Mouse (Mus musculus): ENCODE data around the gene Helz.
"Not testable (repeated sequence)": the region's sequence is repeated elsewhere in the genome, so short reads cannot be mapped to it uniquely, and the experiment has no call there.

Helz gene

DNA sequence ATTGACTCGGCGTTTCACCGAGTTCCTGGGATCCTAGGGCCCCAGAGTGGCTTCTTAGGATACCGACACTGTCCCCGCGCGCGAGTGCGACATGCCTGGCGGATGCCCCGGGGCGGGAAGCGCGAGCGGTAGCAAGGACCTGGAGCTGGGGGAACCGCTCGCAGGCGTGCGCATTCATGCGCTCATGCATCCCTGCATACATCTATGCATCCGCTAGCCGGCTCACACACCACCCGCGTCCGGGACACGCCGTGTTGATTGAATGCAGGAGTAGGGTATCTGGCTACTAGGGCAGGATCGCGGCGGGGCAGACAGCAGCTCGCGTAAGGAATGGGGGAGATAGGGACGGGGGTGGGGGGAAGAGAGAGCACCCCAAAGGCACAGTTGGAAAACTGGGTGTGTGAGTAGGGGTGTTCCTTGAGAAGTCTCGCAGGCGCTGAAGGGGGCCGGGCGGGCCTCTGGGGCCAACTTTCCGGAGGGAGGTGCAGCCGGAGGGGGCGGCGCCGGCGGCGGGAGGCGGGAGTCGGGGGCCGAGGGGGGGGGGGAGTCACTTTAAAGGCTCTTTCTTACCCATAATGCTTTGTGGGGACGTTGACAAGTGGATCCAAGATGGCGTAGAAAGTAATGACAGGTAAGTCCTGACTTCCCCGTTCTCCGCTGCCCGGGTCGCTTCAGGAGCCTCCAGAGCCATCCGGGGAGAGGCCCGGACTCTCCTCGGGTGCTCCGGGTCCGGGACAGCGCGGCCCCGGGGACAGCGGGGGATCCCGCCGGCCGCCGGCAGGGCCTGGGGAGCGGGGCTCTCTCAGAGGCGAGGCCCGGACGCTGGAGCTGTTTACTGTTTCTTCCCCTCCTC lies at the start of gene Helz:
Gene Helz (plus strand): TSS at position 580 of the 853 bp plus-strand sequence.
- peak; percentile 84 for DNase-seq (ENCODE audit: extremely low spot score, low spot score)

DNA sequence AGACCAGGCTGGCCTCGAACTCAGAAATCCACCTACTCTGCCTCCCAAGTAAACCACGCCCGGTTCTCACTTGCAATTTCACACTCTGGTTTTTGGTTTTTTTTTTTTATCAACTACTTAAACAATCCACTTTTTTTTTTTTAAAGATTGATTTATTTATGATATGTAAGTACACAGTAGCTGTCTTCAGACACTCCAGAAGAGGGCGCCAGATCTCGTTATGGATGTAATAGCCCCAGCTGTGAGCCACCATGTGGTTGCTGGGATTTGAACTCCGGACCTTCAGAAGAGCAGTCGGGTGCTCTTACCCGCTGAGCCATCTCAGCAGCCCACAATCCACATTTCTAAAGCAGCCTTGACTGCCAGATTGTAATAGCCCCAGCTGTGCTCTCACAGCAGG lies 44.9 kb upstream of the Helz start:
- no peak for DNase-seq (ENCODE audit: extremely low spot score, low spot score)

DNA sequence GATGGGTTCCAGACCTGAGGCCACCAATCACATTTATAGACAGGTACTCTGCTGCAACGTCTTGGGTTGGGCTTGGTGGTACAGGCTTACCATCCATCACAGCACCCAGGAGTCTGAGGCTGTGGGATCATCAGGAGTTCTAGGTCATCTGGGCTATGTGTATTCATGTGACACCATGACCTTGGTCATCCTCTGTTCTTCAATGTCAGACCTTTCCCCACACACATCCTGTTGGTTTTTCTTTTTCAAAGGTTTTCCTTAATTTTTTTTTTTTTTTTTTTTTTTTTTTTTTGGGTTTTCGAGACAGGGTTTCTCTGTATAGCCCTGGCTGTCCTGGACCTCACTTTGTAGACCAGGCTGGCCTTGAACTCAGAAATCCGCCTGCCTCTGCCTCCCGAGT lies 43.4 kb upstream of the Helz start:
- DNase-seq (ENCODE audit: extremely low spot score, low spot score): not testable (repeated sequence)

DNA sequence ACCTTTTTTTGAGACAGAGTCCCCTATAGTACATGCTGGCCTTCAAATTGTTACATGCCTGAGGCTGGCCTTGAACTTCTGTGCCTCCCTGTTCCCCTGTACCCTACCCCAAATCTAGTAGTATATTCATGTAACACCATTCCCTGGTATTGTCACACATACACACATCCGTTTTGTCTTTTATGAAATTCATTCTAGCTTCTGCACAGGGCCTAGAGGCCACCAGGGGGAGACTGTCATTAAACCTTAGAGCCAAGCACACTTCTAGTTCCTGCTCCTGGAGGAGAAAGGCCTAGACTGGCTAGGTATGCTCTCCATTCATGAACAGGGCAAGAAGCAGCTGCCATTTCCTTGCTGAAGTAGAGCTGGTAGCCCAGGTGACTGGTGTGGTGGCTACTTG lies 41.5 kb upstream of the Helz start:
- no peak for DNase-seq (ENCODE audit: extremely low spot score, low spot score)

DNA sequence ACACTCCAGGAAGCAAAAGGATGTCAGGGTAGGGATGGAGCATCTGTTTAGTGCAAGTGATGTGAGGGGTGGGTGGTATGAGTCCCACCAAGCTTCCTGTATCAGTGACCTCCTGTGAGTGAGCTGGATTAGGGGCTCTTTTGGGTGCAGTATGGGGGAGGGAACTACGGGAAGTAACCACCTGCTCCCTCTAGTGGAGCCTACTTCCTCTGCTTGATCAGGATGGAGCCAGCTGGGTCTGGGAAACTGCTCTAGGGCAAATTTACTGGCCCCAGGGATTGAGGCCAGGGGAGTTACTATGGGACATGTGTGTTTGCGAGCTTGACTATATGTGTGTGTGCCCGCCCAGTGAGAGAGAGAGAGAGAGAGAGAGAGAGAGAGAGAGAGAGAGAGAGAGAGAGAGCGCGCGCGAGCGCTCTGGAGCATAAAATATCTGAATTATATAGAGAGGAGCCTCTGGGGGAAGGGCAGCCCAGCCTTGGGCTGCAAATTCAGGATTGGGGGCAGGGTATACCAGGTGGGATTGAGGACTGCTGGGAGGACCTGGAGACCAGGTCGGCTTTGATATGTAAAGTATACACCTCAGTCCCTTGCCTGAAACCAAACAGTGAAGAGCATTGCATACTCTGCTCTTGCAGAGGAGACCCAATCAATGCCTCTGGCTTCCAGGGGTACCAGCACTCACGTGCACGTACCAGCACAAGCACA lies 37.9 kb upstream of the Helz start:
- DNase-seq (ENCODE audit: extremely low spot score, low spot score): peak; percentile 26

DNA sequence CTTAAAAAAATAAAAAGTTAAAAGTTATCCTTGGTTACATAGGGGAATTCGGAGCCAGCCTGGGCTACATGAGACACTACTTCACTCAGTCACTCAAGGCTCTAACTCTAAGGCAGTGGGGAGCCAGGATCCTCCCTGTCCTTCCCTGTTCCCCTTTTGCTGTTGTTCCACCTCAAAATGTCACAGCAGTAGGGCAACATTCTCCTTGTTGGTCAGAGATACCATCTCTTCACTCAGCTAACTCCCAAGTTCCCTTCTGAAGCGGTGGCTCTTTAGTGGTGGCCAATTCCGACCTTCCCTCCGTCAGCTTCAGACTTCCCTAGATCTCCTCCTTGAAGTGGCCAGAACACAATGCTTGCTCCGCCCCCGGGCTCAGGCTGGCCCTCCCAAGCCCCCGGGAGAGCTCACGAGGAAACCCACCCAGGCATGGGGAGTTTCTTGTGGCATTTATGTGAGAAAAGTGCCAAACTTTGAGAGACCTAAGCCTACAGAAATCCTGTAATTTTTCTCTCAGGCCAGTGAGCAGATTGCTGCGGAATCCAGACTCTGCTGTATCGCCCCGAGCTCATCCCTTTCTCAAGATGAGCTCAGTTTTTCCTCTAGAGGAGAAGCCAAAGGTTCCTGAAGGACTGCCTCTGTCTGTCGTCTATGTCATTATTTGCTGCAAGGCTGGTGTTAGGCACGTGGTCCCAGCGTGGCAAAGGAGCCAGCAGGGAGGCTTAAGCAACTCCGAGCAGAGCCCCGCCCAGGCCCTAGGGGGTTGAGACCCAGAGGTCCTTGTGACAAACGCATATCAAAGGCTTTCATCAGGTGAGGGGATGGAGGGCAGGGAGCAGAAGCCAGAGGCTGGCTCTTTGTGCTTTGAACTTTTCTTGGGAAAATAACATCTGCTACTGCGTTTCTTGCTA lies 37.1 kb upstream of the Helz start:
- DNase-seq (ENCODE audit: extremely low spot score, low spot score): peak; percentile 33

DNA sequence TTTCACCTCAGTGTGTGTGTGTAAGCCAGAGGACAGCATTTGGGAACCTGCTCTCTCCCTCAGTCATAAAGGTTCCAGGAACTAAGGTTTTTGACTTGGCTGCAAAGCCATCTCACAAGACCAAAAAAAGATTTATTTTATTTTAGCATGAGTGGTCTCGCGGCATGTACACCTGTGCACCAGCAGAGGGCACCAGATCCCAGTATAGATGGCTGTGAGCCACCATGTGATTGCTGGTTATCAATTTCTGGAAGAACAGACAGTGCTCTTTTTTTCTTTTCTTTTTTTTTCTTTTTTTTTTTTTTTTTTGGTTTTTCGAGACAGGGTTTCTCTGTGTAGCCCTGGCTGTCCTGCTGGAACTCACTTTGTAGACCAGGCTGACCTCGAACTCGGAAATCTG lies 35.8 kb upstream of the Helz start:
- DNase-seq (ENCODE audit: extremely low spot score, low spot score): peak; percentile 67

DNA sequence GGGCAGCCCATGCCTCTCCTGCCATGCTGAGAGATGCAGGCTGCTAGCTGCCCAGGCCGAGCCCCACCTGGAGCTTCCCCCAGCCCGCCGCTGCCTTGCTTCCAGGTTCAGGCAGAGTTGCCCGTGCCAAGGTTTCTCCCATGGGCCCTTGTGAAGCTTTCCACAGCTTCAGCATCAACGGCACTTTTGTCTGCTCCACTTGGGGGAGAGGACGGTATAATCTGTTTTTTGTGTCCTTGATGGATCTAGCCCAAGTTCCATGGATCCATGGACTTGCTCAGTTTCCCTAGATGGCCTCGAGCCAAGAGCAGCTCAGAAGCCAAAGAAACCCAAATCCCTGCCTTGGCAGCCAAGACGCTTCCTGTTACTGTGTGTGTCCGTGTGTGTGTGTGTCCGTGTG lies 34.7 kb upstream of the Helz start:
- DNase-seq (ENCODE audit: extremely low spot score, low spot score): no peak

DNA sequence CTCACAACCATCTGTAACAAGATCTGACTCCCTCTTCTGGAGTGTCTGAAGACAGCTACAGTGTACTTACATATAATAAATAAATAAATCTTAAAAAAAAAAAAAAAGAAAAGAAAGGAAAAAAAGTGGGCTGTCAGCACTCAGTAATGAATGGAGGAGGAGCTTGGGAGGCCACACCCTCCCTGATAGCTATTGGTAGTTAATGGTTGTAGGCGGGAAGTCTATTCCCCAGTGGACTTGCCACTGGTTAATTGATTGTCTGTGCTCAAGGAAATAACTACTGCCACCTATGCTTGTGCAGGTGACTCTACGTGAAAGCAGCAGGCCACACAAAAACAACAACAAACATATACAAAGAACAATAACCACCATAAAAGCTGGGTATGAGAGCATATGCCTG lies 31.3 kb upstream of the Helz start:
- no peak for DNase-seq (ENCODE audit: extremely low spot score, low spot score)

DNA sequence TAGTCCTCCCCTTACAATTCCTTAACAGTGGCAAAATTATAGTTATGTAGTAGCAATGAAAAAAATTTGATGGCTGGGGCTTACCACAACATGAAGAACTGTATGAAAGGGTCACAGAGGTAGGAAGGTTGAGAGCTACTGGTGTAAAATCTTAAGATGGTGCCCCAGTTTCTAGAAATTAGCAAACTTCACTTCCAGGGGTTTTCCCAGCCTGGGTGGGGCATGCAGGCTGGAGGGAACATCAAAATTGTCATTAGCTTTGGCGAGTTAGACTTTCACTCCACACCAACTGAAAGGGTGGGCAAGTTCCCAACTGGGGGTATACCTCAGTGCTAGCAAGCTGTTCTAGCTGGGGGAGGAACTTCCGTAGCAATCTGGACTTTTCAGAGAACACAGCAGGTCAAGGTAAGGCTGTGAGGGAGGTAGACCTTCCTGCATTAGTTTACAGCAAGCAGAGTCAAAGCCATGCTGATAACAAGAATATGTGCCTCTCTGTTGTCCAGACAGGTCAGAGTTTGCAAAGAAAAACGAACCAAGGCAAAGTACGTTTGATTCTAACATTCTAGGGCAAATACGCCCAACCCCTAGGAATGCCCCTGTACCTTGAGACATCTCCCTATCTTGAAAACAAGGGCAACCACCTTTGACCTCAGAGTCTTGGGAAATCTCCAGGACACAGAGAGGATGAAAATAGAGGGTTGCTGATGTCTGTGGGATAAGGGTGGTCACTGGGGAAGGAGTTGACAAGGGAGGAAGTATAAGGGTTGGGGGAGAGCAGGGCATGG lies 28.9 kb upstream of the Helz start:
- no peak for DNase-seq (ENCODE audit: extremely low spot score, low spot score)

- DNase-seq (ENCODE audit: extremely low spot score, low spot score): no peak
These were observed 26.6 kb upstream of the Helz start for GRCm38 (mm10) chr11:107521153-107521552.

DNA sequence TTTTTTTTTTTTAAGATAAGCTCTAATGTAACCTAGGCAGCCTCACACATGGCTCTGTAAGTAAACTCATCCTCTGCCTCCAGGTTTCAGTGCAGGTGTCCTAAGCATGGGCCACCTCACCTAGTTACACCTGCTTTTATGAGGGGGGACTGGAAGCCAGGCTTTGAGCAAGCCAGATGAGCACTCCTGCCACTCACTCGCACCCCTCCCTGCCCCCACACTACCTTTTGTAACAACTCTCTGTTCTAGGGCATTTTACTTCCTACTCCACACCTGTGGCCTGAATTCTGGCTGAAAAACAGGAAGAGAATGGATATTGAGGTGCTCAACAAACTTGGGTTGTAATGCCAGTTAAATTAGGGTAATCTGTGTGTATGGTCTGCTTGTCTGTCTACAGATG lies 22.8 kb upstream of the Helz start:
- no peak for DNase-seq (ENCODE audit: extremely low spot score, low spot score)

GRCm38 (mm10) chr11:107527632-107528031 lies 20.1 kb upstream of the Helz start:
- DNase-seq (ENCODE audit: extremely low spot score, low spot score): no peak

- DNase-seq (ENCODE audit: extremely low spot score, low spot score): no peak
These were observed 18.4 kb upstream of the Helz start for GRCm38 (mm10) chr11:107529320-107529719.

DNA sequence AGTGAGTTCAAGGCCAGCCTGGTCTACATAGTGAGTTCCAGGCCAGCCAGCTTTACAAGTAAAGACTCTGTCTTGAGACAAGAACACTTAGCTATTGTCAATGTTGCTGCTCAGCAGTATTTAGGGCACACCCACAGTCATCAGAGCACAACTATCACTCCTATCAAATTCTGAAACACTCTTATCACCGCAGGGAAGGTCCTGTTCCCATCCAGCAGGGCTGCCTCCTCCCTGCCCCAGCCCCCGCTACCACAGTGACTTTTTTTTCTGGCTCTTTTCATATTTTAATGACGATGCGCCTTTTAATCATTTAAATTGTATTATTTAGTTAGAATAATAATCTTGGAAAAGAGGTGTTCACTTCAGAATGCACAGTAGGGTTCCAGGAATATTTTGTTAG lies 16.3 kb upstream of the Helz start:
- DNase-seq (ENCODE audit: extremely low spot score, low spot score): no peak

GRCm38 (mm10) chr11:107532271-107532670 lies 15.5 kb upstream of the Helz start:
- no peak for DNase-seq (ENCODE audit: extremely low spot score, low spot score)

DNA sequence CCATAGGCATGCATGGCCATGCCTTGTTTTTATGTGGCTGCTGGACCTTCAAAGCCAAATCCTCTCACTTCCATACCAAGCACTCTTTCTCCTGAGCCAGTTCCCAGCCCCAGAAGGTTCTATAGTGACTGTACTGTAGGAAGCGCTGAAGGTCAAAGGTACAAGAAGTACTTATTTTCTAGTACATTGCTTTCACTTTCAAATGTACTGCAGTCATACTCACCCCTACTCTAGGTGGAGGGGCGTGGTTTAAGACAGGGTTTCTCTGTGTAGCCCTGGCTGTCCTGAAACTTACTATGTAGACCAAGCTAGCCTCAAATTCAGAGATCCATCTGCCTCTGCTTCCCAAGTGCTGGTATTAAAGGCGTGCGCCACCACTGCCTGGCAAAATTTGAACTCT lies 8.7 kb upstream of the Helz start:
- DNase-seq (ENCODE audit: extremely low spot score, low spot score): no peak

DNA sequence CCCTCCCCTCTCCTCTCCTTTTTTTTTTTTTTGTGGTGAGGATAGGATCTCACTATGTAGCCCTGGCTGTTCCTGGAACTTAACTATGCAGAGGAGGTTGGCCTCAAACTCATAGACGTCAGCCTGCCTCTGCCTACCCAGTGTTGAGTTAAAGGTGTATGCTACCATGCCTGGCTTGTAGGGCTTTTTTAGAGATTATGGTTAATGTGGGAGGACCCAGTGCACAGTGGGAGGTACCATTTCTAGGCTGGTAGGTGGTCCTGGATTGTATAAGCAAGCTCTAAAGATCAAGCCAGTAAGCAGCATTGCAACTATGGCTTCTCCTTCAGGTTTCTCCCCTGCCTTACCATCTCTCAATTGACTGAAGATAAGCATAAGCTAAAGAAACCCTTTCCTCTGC lies 7.4 kb upstream of the Helz start:
- no peak for DNase-seq (ENCODE audit: extremely low spot score, low spot score)

GRCm38 (mm10) chr11:107545747-107546476 lies 1.8 kb upstream of the Helz start:
- DNase-seq (ENCODE audit: extremely low spot score, low spot score): no peak

- DNase-seq (ENCODE audit: extremely low spot score, low spot score): peak; percentile 83
These were observed 946 bp upstream of the Helz start for GRCm38 (mm10) chr11:107546667-107547301.

All from neural tube, embryonic 10.5 days (tissue).